Mouse (Mus musculus) myocyte (in vitro differentiated cells): ENCODE measurements at regions not wholly inside any gene's neighbourhood (a gene's known extent, or its start where the extent isn't known, plus 50 kb on each side); places are given as distances from the start of the nearest gene placed in this dataset.

Source experiments
- MAX ChIP-seq: IDR thresholded peaks from one replicate; pipeline ENCODE4 v1.6.1; 2011; ENCODE audit warnings: low read depth, mild to moderate bottlenecking, control low read depth
- MYOG ChIP-seq, 3 experiments: IDR thresholded peaks; one replicate each; pipeline ENCODE4 v1.6.1; 2011; ENCODE audit warnings: control low read depth in 2 of 3, low read depth in 2 of 3, mild to moderate bottlenecking in 2 of 3; ENCODE audit not compliant: insufficient read length in 2 of 3, control insufficient read depth in 1 of 3, insufficient read depth in 1 of 3
- POLR2AphosphoS2 ChIP-seq: IDR thresholded peaks from one replicate; pipeline ENCODE4 v1.6.1; 2011; ENCODE audit warnings: low read depth, control low read depth; ENCODE audit not compliant: insufficient read length
- USF1 ChIP-seq: IDR thresholded peaks from one replicate; pipeline ENCODE4 v1.6.1; 2011; ENCODE audit warnings: low read depth, mild to moderate bottlenecking, control low read depth, moderate library complexity

DNA sequence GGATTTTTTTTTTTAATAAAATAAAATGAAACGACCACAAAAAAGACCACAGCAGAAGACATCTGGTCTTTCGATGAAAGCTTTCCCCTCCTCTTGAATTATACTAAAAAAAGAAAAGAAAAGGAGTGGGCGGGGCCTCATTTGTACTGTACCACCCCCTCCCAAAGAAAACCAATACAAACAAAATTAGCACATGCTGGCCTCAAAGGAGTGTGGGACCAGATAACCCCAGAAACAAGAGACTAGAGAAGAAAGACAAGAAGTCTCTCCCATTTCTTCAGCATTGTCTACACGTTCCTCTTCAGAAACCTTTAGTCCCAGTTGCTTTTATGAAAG is 174.5 kb upstream of the Lpp start:
- TF ChIP-seq POLR2AphosphoS2 (no peak), MYOG (IDR thresholded peaks at IDR 0.05; ENCODE audit: control insufficient read depth in 1 of 3, insufficient read depth in 1 of 3, insufficient read length in 2 of 3, low read depth in 2 of 3) (no peak), MAX (no peak), USF1 (no peak)
